Mouse (Mus musculus) small intestine, adult 2 months (tissue): ENCODE data around the gene Gm38431. TPM values are rescaled to one million over a fixed set of nuclear protein-coding genes. Genes with fewer than 3 reads are reported as not detected.
"Not testable (repeated sequence)": the region's sequence is repeated elsewhere in the genome, so short reads cannot be mapped to it uniquely, and the experiment has no call there.

Experiments used
- H3K27ac ChIP-seq: fragments of 200-500 bp; 2 replicates; pipeline ENCODE4 v1.5.1; 2012; ENCODE audit warnings: low read depth, low read length, control low read depth, inconsistent platforms; ENCODE audit not compliant: insufficient read depth
- H3K27me3 ChIP-seq: fragments of 200-500 bp; 2 replicates; pipeline ENCODE4 v1.6.1; 2012; ENCODE audit warnings: mild to moderate bottlenecking, moderate library complexity, low read length, inconsistent platforms; ENCODE audit not compliant: control insufficient read depth, insufficient read depth
- H3K36me3 ChIP-seq: fragments of 200-500 bp; 2 replicates; pipeline ENCODE4 v1.6.1; 2012; ENCODE audit warnings: mild to moderate bottlenecking, low read length, control low read depth, inconsistent platforms; ENCODE audit not compliant: control insufficient read depth, insufficient read depth
- H3K4me1 ChIP-seq: fragments of 200-500 bp; 2 replicates; pipeline ENCODE4 v1.6.1; 2012; ENCODE audit warnings: low read length, inconsistent platforms, mixed read lengths; ENCODE audit not compliant: control insufficient read depth, insufficient read depth, insufficient read length
- H3K4me3 ChIP-seq: fragments of 200-500 bp; 2 replicates; pipeline ENCODE4 v1.5.1; 2012; ENCODE audit warnings: low read depth, mild to moderate bottlenecking, control low read depth, inconsistent platforms, low read length, moderate library complexity
- CTCF ChIP-seq: fragments of 200-500 bp; IDR thresholded peaks from 2 replicates; pipeline ENCODE4 v1.5.1; 2012; ENCODE audit warnings: low read depth, mild to moderate bottlenecking, control low read depth, inconsistent platforms, low read length, moderate library complexity, mixed read lengths; ENCODE audit not compliant: insufficient replicate concordance, insufficient read length; ENCODE audit errors: extremely low read depth
- POLR2A ChIP-seq: fragments of 200-500 bp; IDR thresholded peaks from 2 replicates; pipeline ENCODE4 v1.6.1; 2012; ENCODE audit warnings: low read depth, mild to moderate bottlenecking, control low read depth, inconsistent platforms, low read length, moderate library complexity
- WGBS: fragments of 180-500 bp; shearing (Covaris S2); methylation state at CpG from one replicate; pipeline ENCODE4 v1.1.7; 2018; 5-methylcytosine and 5-hydroxymethylcytosine counted together
- polyA plus RNA-seq: library from polyadenylated mRNA; depleted of rRNA; stranded (reverse); fragments of >200 nt; gene quantifications from 2 replicates; pipeline ENCODE4 v1.2.3, GENCODE M21; 2012

The Gm38431 gene
- polyA plus RNA-seq, 1 experiment: 6.2 TPM

GRCm38 (mm10) chr9:21062928-21063327, 28.9 kb downstream of the Gm38431 start:
- TF ChIP-seq POLR2A: no peak
- TF ChIP-seq CTCF: no peak
- 88% methylated on average over 2 of the region's 2 CpGs for WGBS
- no peak overlapping the region for H3K4me3 ChIP-seq
- no peaks in the 10 kb centered on the region for H3K27me3 ChIP-seq
- H3K36me3 ChIP-seq: peaks cover 25% of the 10 kb centered on the region
- H3K27ac ChIP-seq: no peak overlapping the region
- H3K4me1 ChIP-seq: no peaks in the 10 kb centered on the region

GRCm38 (mm10) chr9:21051578-21051977, 40.2 kb downstream of the Gm38431 start:
- no peaks in the 10 kb centered on the region for H3K27me3 ChIP-seq
- H3K27ac ChIP-seq: no peak overlapping the region
- TF ChIP-seq CTCF: no peak
- no peak for TF ChIP-seq POLR2A
- no peaks in the 10 kb centered on the region for H3K36me3 ChIP-seq
- no peaks in the 10 kb centered on the region for H3K4me1 ChIP-seq
- WGBS: 65% methylated on average over 10 of the region's 10 CpGs
- H3K4me3 ChIP-seq: no peak overlapping the region

- H3K4me3 ChIP-seq: no peak overlapping the region
- H3K27me3 ChIP-seq: no peaks in the 10 kb centered on the region
- no peaks in the 10 kb centered on the region for H3K4me1 ChIP-seq
- 53% methylated on average over 3 of the region's 3 CpGs for WGBS
- no peak overlapping the region for H3K27ac ChIP-seq
- TF ChIP-seq CTCF: no peak
- TF ChIP-seq POLR2A: no peak
- H3K36me3 ChIP-seq: no peaks in the 10 kb centered on the region
These were observed 46.6 kb downstream of the Gm38431 start for GRCm38 (mm10) chr9:21045235-21045634.

- H3K4me3 ChIP-seq, H3K27me3 ChIP-seq, H3K36me3 ChIP-seq, H3K27ac ChIP-seq, H3K4me1 ChIP-seq: not testable (repeated sequence)
- 46% methylated on average over 1 of the region's 1 CpGs for WGBS
These were observed 47.0 kb downstream of the Gm38431 start for GRCm38 (mm10) chr9:21044785-21045184.

GRCm38 (mm10) chr9:21043563-21043962, 48.2 kb downstream of the Gm38431 start:
- TF ChIP-seq CTCF: no peak
- no peak for TF ChIP-seq POLR2A
- H3K4me1 ChIP-seq: no peaks in the 10 kb centered on the region
- no peak overlapping the region for H3K27ac ChIP-seq
- peaks cover 1% of the 10 kb centered on the region; the same call in 1 of the 2 replicates for H3K27me3 ChIP-seq
- WGBS: 87% methylated on average over 4 of the region's 4 CpGs
- H3K4me3 ChIP-seq: no peak overlapping the region
- no peaks in the 10 kb centered on the region for H3K36me3 ChIP-seq

GRCm38 (mm10) chr9:21041308-21041707, 50.5 kb downstream of the Gm38431 start:
- no peak for TF ChIP-seq POLR2A
- no peak for TF ChIP-seq CTCF
- H3K27me3 ChIP-seq: peaks cover 17% of the 10 kb centered on the region
- WGBS: 39% methylated on average over 4 of the region's 4 CpGs
- H3K4me1 ChIP-seq: no peaks in the 10 kb centered on the region
- no peak overlapping the region for H3K27ac ChIP-seq
- H3K36me3 ChIP-seq: no peaks in the 10 kb centered on the region
- no peak overlapping the region for H3K4me3 ChIP-seq

- Histone ChIP-seq H3K4me3 (no peak overlapping the region), H3K4me1 (no peaks in the 10 kb centered on the region), H3K27me3 (peaks cover 33% of the 10 kb centered on the region), H3K27ac (no peak overlapping the region), H3K36me3 (no peaks in the 10 kb centered on the region)
- TF ChIP-seq CTCF (no peak), POLR2A (no peak)
- WGBS: 81% methylated on average over 3 of the region's 3 CpGs
These were observed 52.0 kb downstream of the Gm38431 start for GRCm38 (mm10) chr9:21039779-21040178.

GRCm38 (mm10) chr9:21037481-21037891, 54.3 kb downstream of the Gm38431 start:
- H3K36me3 ChIP-seq: no peaks in the 10 kb centered on the region
- H3K27me3 ChIP-seq: peaks cover 43% of the 10 kb centered on the region
- TF ChIP-seq POLR2A: no peak
- no peak for TF ChIP-seq CTCF
- peaks cover 9% of the 10 kb centered on the region for H3K4me1 ChIP-seq
- H3K27ac ChIP-seq: no peak overlapping the region
- 3% methylated on average over 31 of the region's 31 CpGs for WGBS
- peak overlapping the region; percentile 20; the same call in 1 of the 2 replicates for H3K4me3 ChIP-seq
